Mouse (Mus musculus): Measurements from ENCODE around the gene Rrp12. TPM values are rescaled to one million over a fixed set of nuclear protein-coding genes. Genes with fewer than 3 reads are reported as not detected.

The Rrp12 gene
- polyA plus RNA-seq, 1 experiment: 2.1 TPM

DNA sequence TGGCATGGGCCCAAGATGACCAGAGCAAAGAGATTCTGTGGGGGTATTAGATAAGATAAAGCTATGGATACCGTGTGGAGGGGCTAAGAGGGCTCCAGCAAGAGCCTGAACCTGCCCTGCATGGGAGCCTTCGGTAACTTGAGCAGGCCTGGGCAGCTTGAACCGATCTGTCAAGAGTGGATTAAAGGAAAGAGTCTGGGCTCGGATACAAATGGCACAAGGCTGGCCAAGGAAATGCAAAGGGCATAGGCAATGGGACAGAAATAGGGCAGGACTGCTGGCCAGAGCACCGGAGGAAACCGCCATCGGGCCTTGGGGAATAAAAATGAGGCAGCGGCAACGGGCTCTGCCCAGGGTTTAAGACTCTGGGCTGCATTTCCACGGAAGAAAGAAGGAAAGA, 78.6 kb downstream of the Rrp12 start:
- TF ChIP-seq POLR2A (IDR thresholded peaks at IDR 0.05; ENCODE audit: borderline replicate concordance, low read depth, low read length) (no peak), CTCF (IDR thresholded peaks at IDR 0.05; ENCODE audit: low read depth, low read length) (no peak)
- H3K4me1 ChIP-seq (ENCODE audit: control insufficient read depth, insufficient read depth, low read length): no peaks in the 10 kb centered on the region
- no peak overlapping the region for H3K27ac ChIP-seq (ENCODE audit: insufficient read depth, low read depth, low read length)

DNA sequence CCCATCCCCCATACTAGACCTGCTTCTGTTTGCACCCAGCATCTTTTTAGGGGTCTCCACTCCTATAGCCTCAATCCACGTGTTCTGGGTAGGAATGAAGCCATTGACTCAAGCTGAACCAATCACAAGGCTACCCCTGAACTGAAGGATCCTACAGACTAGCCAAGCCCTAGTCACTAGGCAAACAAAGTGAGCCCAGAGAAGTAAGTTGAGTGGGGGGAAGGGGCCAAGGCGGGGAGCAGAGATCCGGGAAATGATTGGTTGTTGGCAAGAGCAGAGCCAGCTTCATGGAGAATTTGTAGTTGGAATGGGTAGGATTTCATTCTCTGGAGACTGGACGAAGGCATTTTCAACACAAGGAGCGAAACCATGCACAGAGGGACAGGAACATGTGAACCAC, 79.1 kb downstream of the Rrp12 start:
- Histone ChIP-seq H3K4me3 (ENCODE audit: insufficient read depth, low read length) (no peak overlapping the region), H3K27ac (ENCODE audit: insufficient read depth, low read depth, low read length) (no peak overlapping the region)
- TF ChIP-seq POLR2A (IDR thresholded peaks at IDR 0.05; ENCODE audit: borderline replicate concordance, low read depth, low read length): no peak
- TF ChIP-seq CTCF (IDR thresholded peaks at IDR 0.05; ENCODE audit: low read depth, low read length): no peak

More for the DNA sequence above, 78.6 kb downstream of the Rrp12 start:
- no peak overlapping the region for H3K4me3 ChIP-seq (ENCODE audit: insufficient read depth, low read length)

DNA sequence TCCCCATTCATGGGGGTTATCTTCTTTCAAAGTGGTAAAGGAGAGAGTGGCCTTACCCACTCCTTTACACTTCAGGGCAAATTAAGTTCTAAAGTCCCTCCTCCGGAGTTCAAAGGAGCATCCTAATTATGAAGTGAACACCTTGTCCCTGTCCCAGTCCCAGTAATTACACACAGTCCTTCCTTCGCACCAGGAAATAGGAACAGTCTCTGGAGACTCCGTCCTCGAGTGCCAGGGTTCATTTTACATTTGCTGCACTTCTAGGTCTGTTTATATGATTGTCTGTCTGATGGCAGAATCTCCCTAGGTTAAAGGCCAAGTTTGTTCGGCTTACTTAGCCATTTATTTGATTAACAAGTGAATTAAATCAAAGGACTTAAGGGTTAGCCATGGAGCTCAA, 79.6 kb downstream of the Rrp12 start:
- no peak overlapping the region for H3K27ac ChIP-seq (ENCODE audit: insufficient read depth, low read depth, low read length)
- no peak overlapping the region for H3K4me3 ChIP-seq (ENCODE audit: insufficient read depth, low read length)
- H3K4me1 ChIP-seq (ENCODE audit: control insufficient read depth, insufficient read depth, low read length): no peaks in the 10 kb centered on the region
- TF ChIP-seq POLR2A (IDR thresholded peaks at IDR 0.05; ENCODE audit: borderline replicate concordance, low read depth, low read length) (no peak), CTCF (IDR thresholded peaks at IDR 0.05; ENCODE audit: low read depth, low read length) (no peak)

More for the DNA sequence above, 79.1 kb downstream of the Rrp12 start:
- no peaks in the 10 kb centered on the region for H3K4me1 ChIP-seq (ENCODE audit: control insufficient read depth, insufficient read depth, low read length)

- no peak overlapping the region for H3K4me3 ChIP-seq (ENCODE audit: insufficient read depth, low read length)
- TF ChIP-seq CTCF (IDR thresholded peaks at IDR 0.05; ENCODE audit: low read depth, low read length): no peak
- TF ChIP-seq POLR2A (IDR thresholded peaks at IDR 0.05; ENCODE audit: borderline replicate concordance, low read depth, low read length): no peak
- H3K4me1 ChIP-seq (ENCODE audit: control insufficient read depth, insufficient read depth, low read length): no peaks in the 10 kb centered on the region
- no peak overlapping the region for H3K27ac ChIP-seq (ENCODE audit: insufficient read depth, low read depth, low read length)
Measured at GRCm38 (mm10) chr19:41813374-41813773, 82.6 kb downstream of the Rrp12 start.

Other genes starting within 250 kb of the Rrp12 start
- gene Slit1, start 152.5 kb downstream of the Rrp12 start, polyA plus RNA-seq (2012; ENCODE audit: insufficient read depth, insufficient read length, missing spikeins): 4.6 and 6.8 TPM in 2 replicates
- gene Arhgap19, start 94.1 kb downstream of the Rrp12 start, polyA plus RNA-seq (2012; ENCODE audit: insufficient read depth, insufficient read length, missing spikeins): 67.7 and 73.9 TPM in 2 replicates
- gene Frat1, start 66.2 kb downstream of the Rrp12 start, polyA plus RNA-seq (2012; ENCODE audit: insufficient read depth, insufficient read length, missing spikeins): 6.3 and 7.7 TPM in 2 replicates
- gene Frat2, start 48.0 kb downstream of the Rrp12 start, polyA plus RNA-seq (2012; ENCODE audit: insufficient read depth, insufficient read length, missing spikeins): 4.4 and 4.5 TPM in 2 replicates
- 256 and 259 TPM in 2 replicates for gene Pgam1, start 15.8 kb upstream of the Rrp12 start, polyA plus RNA-seq (2012; ENCODE audit: insufficient read depth, insufficient read length, missing spikeins)
- 17.8 and 19.0 TPM in 2 replicates for gene Exosc1, start 37.2 kb upstream of the Rrp12 start, polyA plus RNA-seq (2012; ENCODE audit: insufficient read depth, insufficient read length, missing spikeins)
- 43.9 and 44.3 TPM in 2 replicates for gene Zdhhc16, start 37.3 kb upstream of the Rrp12 start, polyA plus RNA-seq (2012; ENCODE audit: insufficient read depth, insufficient read length, missing spikeins)
- gene Mms19, start 85.0 kb upstream of the Rrp12 start, polyA plus RNA-seq (2012; ENCODE audit: insufficient read depth, insufficient read length, missing spikeins): 43.7 and 57.0 TPM in 2 replicates
- gene Ubtd1, start 85.6 kb upstream of the Rrp12 start, polyA plus RNA-seq (2012; ENCODE audit: insufficient read depth, insufficient read length, missing spikeins): 44.1 and 46.7 TPM in 2 replicates
- gene Ankrd2, start 139.8 kb upstream of the Rrp12 start, polyA plus RNA-seq (2012; ENCODE audit: insufficient read depth, insufficient read length, missing spikeins): not detected in 2 replicates
- 1.9 and 2.3 TPM in 2 replicates for gene Hoga1, start 149.4 kb upstream of the Rrp12 start, polyA plus RNA-seq (2012; ENCODE audit: insufficient read depth, insufficient read length, missing spikeins)
- gene 4933411K16Rik, start 156.1 kb upstream of the Rrp12 start, polyA plus RNA-seq (2012; ENCODE audit: insufficient read depth, insufficient read length, missing spikeins): 0.54 TPM in 1 of 2 replicates, not detected in the other
- 1.3 and 1.4 TPM in 2 replicates for gene Morn4, start 190.2 kb upstream of the Rrp12 start, polyA plus RNA-seq (2012; ENCODE audit: insufficient read depth, insufficient read length, missing spikeins)
- 42.6 and 44.6 TPM in 2 replicates for gene Pi4k2a, start 194.3 kb upstream of the Rrp12 start, polyA plus RNA-seq (2012; ENCODE audit: insufficient read depth, insufficient read length, missing spikeins)
- gene Avpi1, start 232.9 kb upstream of the Rrp12 start, polyA plus RNA-seq (2012; ENCODE audit: insufficient read depth, insufficient read length, missing spikeins): 16.9 and 21.3 TPM in 2 replicates